In the genomic region with DNA sequence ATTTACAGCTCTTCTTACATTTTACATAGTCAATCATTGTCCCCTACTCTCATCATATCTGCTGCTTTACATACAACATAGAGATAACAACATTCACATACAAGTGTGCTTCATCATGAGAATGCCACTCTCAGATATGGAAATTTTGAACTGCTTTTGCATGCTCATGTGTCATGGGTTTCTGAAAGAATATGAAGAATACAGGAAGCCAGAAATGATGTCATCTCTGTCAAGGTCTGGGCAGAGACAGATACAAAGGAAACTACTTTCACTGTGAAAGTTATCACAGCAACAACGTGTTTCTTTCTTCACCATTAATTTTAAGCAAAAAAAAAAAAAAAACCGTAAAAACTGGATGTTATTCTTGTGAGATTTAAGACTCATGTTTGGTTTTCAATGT, we compare ENCODE assay signal across 31 mouse cellular contexts.
"Had no signal": no experiment of that assay in that cellular context is flagged by ENCODE, and none has a peak within 500 bp of the region (broad histone marks: within the 10 kb centered on the region; RNA-seq: fewer than 3 reads in every experiment).

No protein-coding gene starts in this region.

- H3K4me3 ChIP-seq: heart, embryonic 10.5 days; heart, embryonic 12.5 days; heart, embryonic 13.5 days; heart, embryonic 15.5 days; hindbrain, embryonic 10.5 days; hindbrain, embryonic 12.5 days; hindbrain, embryonic 13.5 days; hindbrain, embryonic 15.5 days; intestine, embryonic 15.5 days; kidney, embryonic 15.5 days; layer of hippocampus, adult 2 months; left cerebral cortex, adult 2 months had no signal

- H3K9me3 ChIP-seq: heart, embryonic 10.5 days; heart, embryonic 12.5 days; heart, embryonic 13.5 days; heart, embryonic 15.5 days; hindbrain, embryonic 10.5 days; hindbrain, embryonic 12.5 days; hindbrain, embryonic 13.5 days; hindbrain, embryonic 15.5 days; intestine, embryonic 15.5 days; kidney, embryonic 15.5 days had no signal

- H3K27me3 ChIP-seq: heart, embryonic 12.5 days; heart, embryonic 13.5 days; heart, embryonic 15.5 days; hindbrain, embryonic 12.5 days; hindbrain, embryonic 13.5 days; hindbrain, embryonic 15.5 days; intestine, embryonic 15.5 days; kidney, embryonic 15.5 days had no signal

- DNase-seq: heart, postnatal 10 days; heart, postnatal 14 days; heart, postnatal 36 days; heart, postnatal 4 days; kidney, adult 11 months; kidney, adult 18-20 months; kidney, adult 2 months; kidney, adult 8-10 months; kidney, postnatal 10 days; kidney, postnatal 14 days; kidney, postnatal 25 days; kidney, postnatal 36 days; kidney, postnatal 4 days; layer of hippocampus, adult 9-11 months; layer of hippocampus, postnatal 36 days had no signal

- H3K27ac ChIP-seq: heart, embryonic 10.5 days; heart, embryonic 13.5 days; heart, embryonic 15.5 days; hindbrain, embryonic 10.5 days; hindbrain, embryonic 12.5 days; hindbrain, embryonic 13.5 days; hindbrain, embryonic 14.5 days; hindbrain, embryonic 15.5 days; hindbrain, postnatal 0 days; intestine, embryonic 15.5 days; kidney, embryonic 15.5 days; kidney, postnatal 0 days; layer of hippocampus, adult 2 months; left cerebral cortex, adult 2 months had no signal

- H3K36me3 ChIP-seq: heart, embryonic 10.5 days; heart, embryonic 12.5 days; heart, embryonic 13.5 days; heart, embryonic 15.5 days; hindbrain, embryonic 10.5 days; hindbrain, embryonic 12.5 days; hindbrain, embryonic 13.5 days; hindbrain, embryonic 15.5 days; intestine, embryonic 15.5 days; kidney, embryonic 15.5 days had no signal

- H3K4me2 ChIP-seq: heart, embryonic 11.5 days; heart, embryonic 12.5 days; heart, embryonic 13.5 days; heart, embryonic 15.5 days; hindbrain, embryonic 12.5 days; hindbrain, embryonic 13.5 days; hindbrain, embryonic 14.5 days; hindbrain, embryonic 15.5 days; intestine, embryonic 15.5 days; kidney, embryonic 15.5 days had no signal

- H3K9ac ChIP-seq: heart, embryonic 12.5 days; heart, embryonic 13.5 days; heart, embryonic 15.5 days; hindbrain, embryonic 12.5 days; hindbrain, embryonic 13.5 days; hindbrain, embryonic 14.5 days; hindbrain, embryonic 15.5 days; intestine, embryonic 15.5 days; kidney, embryonic 15.5 days had no signal

- H3K4me1 ChIP-seq: heart, embryonic 10.5 days; heart, embryonic 12.5 days; heart, embryonic 13.5 days; heart, embryonic 15.5 days; hindbrain, embryonic 10.5 days; hindbrain, embryonic 12.5 days; hindbrain, embryonic 13.5 days; hindbrain, embryonic 15.5 days; intestine, embryonic 15.5 days; kidney, embryonic 15.5 days had no signal
